Comparison of ENCODE assay signal across 8 mouse cellular contexts in the genomic region with DNA sequence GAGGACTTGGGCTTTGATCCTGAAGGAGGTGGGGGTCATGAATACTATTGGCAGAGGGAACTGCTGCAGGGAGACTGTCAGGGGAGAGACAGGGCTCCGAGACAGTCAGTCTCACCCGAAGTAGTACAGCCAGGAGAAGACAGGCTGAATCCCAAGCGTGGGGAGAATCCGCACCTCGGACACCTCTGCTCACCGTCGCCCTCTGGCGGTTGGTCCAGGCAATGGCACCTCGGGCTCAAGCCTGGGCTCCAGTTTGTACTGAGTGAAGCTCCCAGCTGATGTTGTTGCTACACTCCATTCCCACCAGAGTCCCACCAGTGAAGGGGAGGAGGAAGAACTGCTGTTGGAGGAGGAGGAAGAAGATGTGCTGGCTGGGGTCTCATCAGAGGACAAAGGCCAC. TPM values are rescaled to one million over a fixed set of nuclear protein-coding genes. Genes with fewer than 3 reads are reported as not detected.
DNase-seq lines count a peak whose midpoint lies in the region; ATAC-seq and TF ChIP-seq lines count a peak whose summit lies in the region.

No protein-coding gene starts in this region.

- no peak overlapping the region for H3K9ac ChIP-seq in embryonic facial prominence, embryonic 11.5 days (replicated peaks; ENCODE audit: low read length)
- 0 out of 2 replicates have a peak overlapping the region, but pooled peaks have one; percentile 90 for H3K9ac ChIP-seq in heart, embryonic 13.5 days
- peak overlapping the region; percentile 68; the same call in 1 of the 2 replicates for H3K9ac ChIP-seq in lung, embryonic 14.5 days
- H3K9ac ChIP-seq in neural tube, embryonic 14.5 days (replicated peaks; ENCODE audit: low read depth, low read length) = no peak overlapping the region; the same call in 1 of the 2 replicates

- 9% methylated on average over 9 of the region's 9 CpGs for WGBS in embryonic facial prominence, embryonic 11.5 days
- WGBS in heart, embryonic 13.5 days = 15% methylated on average over 9 of the region's 9 CpGs
- 11% methylated on average over 9 of the region's 9 CpGs for WGBS in lung, embryonic 14.5 days
- WGBS in neural tube, embryonic 14.5 days = 7% methylated on average over 9 of the region's 9 CpGs

- no peaks in the 10 kb centered on the region for H3K9me3 ChIP-seq in embryonic facial prominence, embryonic 11.5 days (replicated peaks; ENCODE audit: control insufficient read depth, low read length)
- no peaks in the 10 kb centered on the region for H3K9me3 ChIP-seq in heart, embryonic 13.5 days
- H3K9me3 ChIP-seq in lung, embryonic 14.5 days (ENCODE audit: low read depth, low read length) = no peaks in the 10 kb centered on the region
- H3K9me3 ChIP-seq in neural tube, embryonic 14.5 days (ENCODE audit: control insufficient read depth, low read length) = no peaks in the 10 kb centered on the region

- H3K4me2 ChIP-seq in embryonic facial prominence, embryonic 11.5 days (ENCODE audit: low read depth, low read length) = peak overlapping the region; percentile 97
- peak overlapping the region; percentile 99 for H3K4me2 ChIP-seq in heart, embryonic 13.5 days
- H3K4me2 ChIP-seq in lung, embryonic 14.5 days = peak overlapping the region; percentile 100
- H3K4me2 ChIP-seq in neural tube, embryonic 14.5 days (ENCODE audit: low read depth, low read length) = peak overlapping the region; percentile 99

- peaks cover 3% of the 10 kb centered on the region for H3K4me1 ChIP-seq in embryonic facial prominence, embryonic 11.5 days (ENCODE audit: control insufficient read depth, insufficient read depth, low read length)
- peaks cover 24% of the 10 kb centered on the region for H3K4me1 ChIP-seq in heart, embryonic 13.5 days
- H3K4me1 ChIP-seq in lung, embryonic 14.5 days (ENCODE audit: insufficient read depth) = 0 out of 2 replicates have a peak, but pooled peaks cover 13% of the 10 kb centered on the region
- H3K4me1 ChIP-seq in neural tube, embryonic 14.5 days (ENCODE audit: control insufficient read depth, insufficient read depth, low read length) = peaks cover 25% of the 10 kb centered on the region

- ATAC-seq in embryonic facial prominence, embryonic 11.5 days (replicated peaks; ENCODE audit: insufficient number of reproducible peaks, low FRiP score, low TSS enrichment, low read depth) = no peak
- no peak for ATAC-seq in heart, embryonic 13.5 days (ENCODE audit: extremely low read depth, insufficient number of reproducible peaks, low FRiP score, low TSS enrichment)
- ATAC-seq in lung, embryonic 14.5 days (ENCODE audit: insufficient read depth) = no peak
- ATAC-seq in neural tube, embryonic 14.5 days (ENCODE audit: low read depth) = no peak

- H3K27ac ChIP-seq in embryonic facial prominence, embryonic 11.5 days (replicated peaks; ENCODE audit: low read depth, low read length) = no peak overlapping the region
- no peak overlapping the region for H3K27ac ChIP-seq in heart, embryonic 13.5 days (replicated peaks)
- H3K27ac ChIP-seq in lung, embryonic 14.5 days (ENCODE audit: low read depth) = no peak overlapping the region
- no peak overlapping the region for H3K27ac ChIP-seq in neural tube, embryonic 14.5 days (ENCODE audit: low read depth, low read length)

- peak overlapping the region; percentile 81; the same call in 1 of the 2 replicates for H3K4me3 ChIP-seq in embryonic facial prominence, embryonic 11.5 days (ENCODE audit: low read depth, low read length)
- peak overlapping the region; percentile 83 for H3K4me3 ChIP-seq in heart, embryonic 13.5 days
- H3K4me3 ChIP-seq in lung, embryonic 14.5 days (ENCODE audit: low read depth, low read length) = peak overlapping the region; percentile 80; the same call in 1 of the 2 replicates
- peak overlapping the region; percentile 81 for H3K4me3 ChIP-seq in neural tube, embryonic 14.5 days (ENCODE audit: low read depth, low read length)

- H3K36me3 ChIP-seq in embryonic facial prominence, embryonic 11.5 days (replicated peaks; ENCODE audit: control insufficient read depth, insufficient read depth, low read depth, low read length) = peaks cover 8% of the 10 kb centered on the region
- H3K36me3 ChIP-seq in heart, embryonic 13.5 days = peaks cover 47% of the 10 kb centered on the region
- H3K36me3 ChIP-seq in lung, embryonic 14.5 days (ENCODE audit: insufficient read depth) = peaks cover 37% of the 10 kb centered on the region
- H3K36me3 ChIP-seq in neural tube, embryonic 14.5 days (ENCODE audit: control insufficient read depth, insufficient read depth, low read length) = peaks cover 29% of the 10 kb centered on the region

- no peaks in the 10 kb centered on the region for H3K27me3 ChIP-seq in embryonic facial prominence, embryonic 11.5 days (ENCODE audit: control insufficient read depth, insufficient read depth, low read length)
- no peaks in the 10 kb centered on the region for H3K27me3 ChIP-seq in heart, embryonic 13.5 days (replicated peaks)
- 0 out of 2 replicates have a peak, but pooled peaks cover 2% of the 10 kb centered on the region for H3K27me3 ChIP-seq in lung, embryonic 14.5 days (ENCODE audit: insufficient read depth, low read length)
- no peaks in the 10 kb centered on the region for H3K27me3 ChIP-seq in neural tube, embryonic 14.5 days (ENCODE audit: control insufficient read depth, insufficient read depth, low read length)

- peak; percentile 88 to 90 for DNase-seq in B cell, adult 2 months
- peak; percentile 92 for DNase-seq in adrenal gland, postnatal 10 days
- peak; percentile 80 for DNase-seq in embryonic facial prominence, embryonic 11.5 days (ENCODE audit: low spot score)
- peak; percentile 86 for DNase-seq in kidney, postnatal 10 days
- DNase-seq in lung, embryonic 14.5 days = peak; percentile 81
- peak; percentile 81 for DNase-seq in thymus, postnatal 25 days

- peak; percentile 98 for TF ChIP-seq CTCF in lung, embryonic 14.5 days (IDR thresholded peaks at IDR 0.05; ENCODE audit: low read depth)

RNA-seq across cellular contexts. Expression of a gene that starts 5.2 kb away (rescaled TPM):
- 10 to 100 TPM; 77.0 to 91.2 TPM for total RNA-seq in adrenal gland, postnatal 10 days (2021)
- polyA plus RNA-seq in embryonic facial prominence, embryonic 11.5 days (2014; fragmentation: Nextera tagmentation; extraction: Ambion mirVana) = 135 and 142 TPM in 2 replicates
- 62.1 and 68.1 TPM in 2 replicates for polyA plus RNA-seq in heart, embryonic 13.5 days (2015; fragmentation: Nextera tagmentation; extraction: Ambion mirVana)
- 127 TPM in 2 replicates for polyA plus RNA-seq in lung, embryonic 14.5 days (2014; fragmentation: Nextera tagmentation; extraction: Ambion mirVana)
- 150 and 158 TPM in 2 replicates for polyA plus RNA-seq in neural tube, embryonic 14.5 days (2014; fragmentation: Nextera tagmentation; extraction: Ambion mirVana)

RNA-seq across cellular contexts. Expression of a gene that starts 5.3 kb away (rescaled TPM):
- total RNA-seq in adrenal gland, postnatal 10 days (2021) = 10 to 100 TPM; 15.2 to 17.2 TPM
- polyA plus RNA-seq in embryonic facial prominence, embryonic 11.5 days (2014; fragmentation: Nextera tagmentation; extraction: Ambion mirVana) = 6.1 and 6.6 TPM in 2 replicates
- polyA plus RNA-seq in heart, embryonic 13.5 days (2015; fragmentation: Nextera tagmentation; extraction: Ambion mirVana) = 11.9 and 14.6 TPM in 2 replicates
- 14.4 and 14.9 TPM in 2 replicates for polyA plus RNA-seq in lung, embryonic 14.5 days (2014; fragmentation: Nextera tagmentation; extraction: Ambion mirVana)
- polyA plus RNA-seq in neural tube, embryonic 14.5 days (2014; fragmentation: Nextera tagmentation; extraction: Ambion mirVana) = 5.2 and 6.8 TPM in 2 replicates

RNA-seq across cellular contexts. Expression of a gene that starts 24.4 kb away (rescaled TPM):
- 1 to 10 TPM; 1.4 to 3.7 TPM for total RNA-seq in adrenal gland, postnatal 10 days (2021)
- polyA plus RNA-seq in embryonic facial prominence, embryonic 11.5 days (2014; fragmentation: Nextera tagmentation; extraction: Ambion mirVana) = 36.6 and 43.0 TPM in 2 replicates
- 4.5 and 5.0 TPM in 2 replicates for polyA plus RNA-seq in heart, embryonic 13.5 days (2015; fragmentation: Nextera tagmentation; extraction: Ambion mirVana)
- 6.6 and 11.5 TPM in 2 replicates for polyA plus RNA-seq in lung, embryonic 14.5 days (2014; fragmentation: Nextera tagmentation; extraction: Ambion mirVana)
- 155 and 188 TPM in 2 replicates for polyA plus RNA-seq in neural tube, embryonic 14.5 days (2014; fragmentation: Nextera tagmentation; extraction: Ambion mirVana)

RNA-seq across cellular contexts. Expression of a gene that starts 25.8 kb away (rescaled TPM):
- 10 to 100 TPM; 49.3 to 50.7 TPM for total RNA-seq in adrenal gland, postnatal 10 days (2021)
- 119 and 132 TPM in 2 replicates for polyA plus RNA-seq in embryonic facial prominence, embryonic 11.5 days (2014; fragmentation: Nextera tagmentation; extraction: Ambion mirVana)
- polyA plus RNA-seq in heart, embryonic 13.5 days (2015; fragmentation: Nextera tagmentation; extraction: Ambion mirVana) = 85.0 and 87.6 TPM in 2 replicates
- 154 and 160 TPM in 2 replicates for polyA plus RNA-seq in lung, embryonic 14.5 days (2014; fragmentation: Nextera tagmentation; extraction: Ambion mirVana)
- polyA plus RNA-seq in neural tube, embryonic 14.5 days (2014; fragmentation: Nextera tagmentation; extraction: Ambion mirVana) = 87.5 and 94.9 TPM in 2 replicates

RNA-seq across cellular contexts. Expression of a gene that starts 29.6 kb away (rescaled TPM):
- total RNA-seq in adrenal gland, postnatal 10 days (2021) = 10 to 100 TPM in 1 of 2 experiments, 1 to 10 TPM in 1; 8.4 to 10.9 TPM
- 24.5 and 26.6 TPM in 2 replicates for polyA plus RNA-seq in embryonic facial prominence, embryonic 11.5 days (2014; fragmentation: Nextera tagmentation; extraction: Ambion mirVana)
- 14.1 and 14.2 TPM in 2 replicates for polyA plus RNA-seq in heart, embryonic 13.5 days (2015; fragmentation: Nextera tagmentation; extraction: Ambion mirVana)
- 28.0 and 30.4 TPM in 2 replicates for polyA plus RNA-seq in lung, embryonic 14.5 days (2014; fragmentation: Nextera tagmentation; extraction: Ambion mirVana)
- 2.3 and 3.2 TPM in 2 replicates for polyA plus RNA-seq in neural tube, embryonic 14.5 days (2014; fragmentation: Nextera tagmentation; extraction: Ambion mirVana)

Comparison
In these comparisons a context has a peak if more than half of its experiments do, and no peak if none do; other contexts are left out.
1. H3K9ac ChIP-seq: peak in heart, embryonic 13.5 days (single experiment) and lung, embryonic 14.5 days (single experiment); none in embryonic facial prominence, embryonic 11.5 days (single experiment) and neural tube, embryonic 14.5 days (single experiment).
2. Peak in every context shown above with its lines, with median percentiles within 50 percentile points of each other: DNase-seq, H3K4me2 ChIP-seq and H3K4me3 ChIP-seq.